Mouse (Mus musculus) inflammation-experienced regulatory T-cells, adult 6 months (primary cell): ENCODE data around the gene Sparc. TPM values are rescaled to one million over a fixed set of nuclear protein-coding genes. Genes with fewer than 3 reads are reported as not detected.

Experiments
- ATAC-seq: one replicate; pipeline ENCODE4 v1.8.0; 2017
- polyA plus RNA-seq, 3 experiments: library from polyadenylated mRNA; unstranded; fragments of 100-300 nt; shearing (Covaris generic); gene quantifications; one replicate each; pipeline ENCODE4 v1.2.1; 2017

Sparc gene
- polyA plus RNA-seq, 3 experiments from 2014 or later: not detected

DNA sequence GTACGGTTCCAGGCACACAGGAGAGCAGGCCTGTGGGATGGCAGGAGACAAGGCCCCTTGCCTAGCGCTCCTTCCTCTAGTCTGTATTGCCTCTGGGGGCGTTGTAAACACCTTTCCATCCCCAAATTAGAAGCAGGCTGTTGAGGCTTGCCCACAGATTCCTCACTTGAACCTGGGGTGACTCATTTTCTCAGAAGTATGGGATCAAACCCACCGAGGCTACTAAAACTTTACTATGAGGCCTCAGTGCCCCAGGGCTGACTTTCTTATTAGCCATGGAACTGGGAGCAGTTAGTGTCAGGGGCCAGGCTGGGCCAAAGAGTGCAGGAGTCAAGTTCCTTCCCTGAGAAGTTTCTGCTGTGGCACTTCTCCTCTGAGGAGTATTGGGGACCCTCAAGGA lies 57.7 kb downstream of the Sparc start:
- no peak for ATAC-seq

DNA sequence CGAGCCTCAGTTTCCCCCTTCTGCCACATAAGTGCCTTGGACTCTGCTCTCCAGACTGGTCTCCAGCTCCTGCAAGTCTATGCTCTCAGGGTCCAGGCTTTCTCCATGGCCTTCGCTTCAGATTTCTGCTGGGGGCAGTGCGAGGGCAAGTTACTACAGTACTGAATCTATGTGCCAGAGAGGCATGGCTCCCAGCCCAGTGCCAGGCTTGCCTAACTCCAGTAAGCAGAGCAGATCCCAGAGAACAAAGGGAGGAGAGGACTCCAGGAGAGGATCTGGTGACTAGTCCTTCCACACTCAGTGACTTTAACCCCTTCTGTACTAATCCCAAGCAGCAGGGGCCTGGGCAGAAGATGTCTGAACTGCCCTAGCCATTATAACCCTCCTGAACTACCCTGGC lies 58.3 kb downstream of the Sparc start:
- ATAC-seq: no peak

DNA sequence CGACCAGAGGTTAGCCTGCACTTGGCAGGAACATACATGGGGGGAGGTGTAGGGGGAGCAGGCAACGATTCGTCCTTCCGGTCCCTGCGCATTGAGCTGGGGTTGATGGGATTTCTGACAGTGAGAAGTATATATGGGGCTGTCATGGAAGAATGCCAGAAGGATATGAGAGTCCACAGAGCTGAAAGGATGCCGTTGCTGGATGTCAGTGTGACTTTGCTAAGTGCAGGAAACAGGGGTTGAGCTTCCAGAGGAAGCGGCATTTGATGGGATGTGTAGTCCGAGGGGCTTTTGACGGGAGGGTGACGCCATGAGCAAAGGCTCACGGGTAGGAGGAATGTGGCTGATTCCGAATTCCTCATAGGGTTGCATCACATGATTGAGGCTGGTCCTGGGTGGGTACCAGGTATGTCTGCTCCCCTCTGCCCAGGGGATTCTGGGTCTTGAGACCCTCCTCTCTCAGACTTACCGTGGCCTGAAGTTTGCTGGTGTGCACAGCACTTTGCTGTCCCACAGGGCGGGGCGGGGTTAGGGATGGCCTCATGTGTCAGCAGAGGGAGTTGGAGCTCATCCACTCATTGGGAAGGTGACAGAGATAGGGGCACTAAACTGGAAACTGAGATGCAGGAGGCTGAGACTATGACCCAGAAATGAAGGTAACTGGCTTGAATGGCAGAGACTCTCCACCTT lies 64.7 kb downstream of the Sparc start:
- ATAC-seq: no peak

DNA sequence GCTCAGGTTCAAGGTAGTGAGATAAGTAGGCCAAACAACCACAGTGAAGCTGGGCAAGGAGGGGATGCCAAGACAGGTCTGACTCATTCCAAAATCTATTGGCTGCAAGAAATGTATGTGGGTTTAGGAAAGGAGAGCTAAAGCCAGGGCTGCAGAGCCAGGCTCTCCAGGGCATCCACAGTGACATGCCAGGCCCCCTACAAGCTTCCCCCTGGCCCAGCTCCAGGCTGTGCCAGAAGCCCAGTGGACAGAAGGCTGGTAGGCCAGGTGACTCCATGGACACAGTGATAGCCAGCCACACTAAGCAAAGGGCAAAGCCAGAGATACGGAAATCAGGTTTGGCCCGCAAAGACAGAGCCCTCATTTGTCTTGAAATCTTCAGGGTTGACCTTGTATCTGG lies 66.1 kb downstream of the Sparc start:
- no peak for ATAC-seq

Other genes starting within 250 kb of the Sparc start
- under 1 TPM in 1 of 3 experiments, not detected in 2; 0.30 TPM for gene Slc36a2, start 238.1 kb downstream of the Sparc start, polyA plus RNA-seq
- 1 to 10 TPM; 3.6 to 4.7 (median 4.6) TPM for gene Slc36a1, start 218.8 kb downstream of the Sparc start, polyA plus RNA-seq
- gene Fat2, start 86.6 kb downstream of the Sparc start, polyA plus RNA-seq: not detected
- 100 to 1,000 TPM; 193 to 267 (median 197) TPM for gene Atox1, start 38.1 kb upstream of the Sparc start, polyA plus RNA-seq
- gene G3bp1, start 46.5 kb upstream of the Sparc start, polyA plus RNA-seq: 10 to 100 TPM; 63.4 to 72.4 (median 65.1) TPM
- not detected for gene Glra1, start 185.0 kb upstream of the Sparc start, polyA plus RNA-seq